Mouse (Mus musculus): ENCODE data around the gene Tmem132d.

Gene Tmem132d

DNA sequence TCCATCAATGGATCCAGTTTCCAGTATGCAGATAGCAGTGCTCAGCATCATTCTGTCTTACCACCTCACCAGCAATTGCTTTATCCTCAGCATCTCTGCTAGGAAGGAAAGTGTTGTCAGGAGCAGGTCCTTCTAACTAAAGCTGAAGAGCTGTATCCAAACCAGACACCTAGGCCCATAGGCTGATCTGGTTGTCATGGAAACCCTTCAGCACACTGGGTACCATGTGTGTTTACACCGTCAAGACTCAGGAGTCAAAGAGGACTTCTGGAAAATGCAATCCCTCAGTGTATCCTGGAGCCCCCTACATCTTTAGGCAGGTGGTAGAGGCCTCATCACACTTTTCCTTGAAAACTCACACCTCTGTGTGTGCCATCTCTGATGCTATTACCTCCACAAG, 513.7 kb downstream of the Tmem132d start:
- DNase-seq = no peak

- DNase-seq = no peak
These were observed 514.5 kb downstream of the Tmem132d start for GRCm38 (mm10) chr5:127918376-127918775.

- no peak for DNase-seq
These were observed 518.7 kb downstream of the Tmem132d start for GRCm38 (mm10) chr5:127914157-127914556.

- DNase-seq = no peak
These were observed 521.3 kb downstream of the Tmem132d start for GRCm38 (mm10) chr5:127911603-127912002.

DNA sequence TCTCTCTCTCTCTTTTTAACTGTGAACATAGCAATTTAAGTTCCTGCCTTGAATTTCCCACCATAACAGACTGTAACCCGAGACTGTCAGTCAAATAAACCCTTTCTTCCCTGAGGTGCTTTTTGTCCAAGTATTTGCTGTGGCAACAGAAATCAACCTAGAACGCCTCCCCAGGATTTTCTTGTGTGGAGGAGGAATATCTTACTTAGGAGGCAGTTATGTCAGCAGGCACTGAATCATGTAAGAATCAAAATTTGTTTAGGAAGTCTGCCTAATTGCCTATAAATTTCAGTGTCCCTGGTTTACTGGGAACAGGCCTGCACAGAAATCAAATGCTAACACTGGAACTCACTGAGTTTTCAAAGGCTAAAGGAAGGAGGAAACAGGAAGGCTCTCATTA, 522.5 kb downstream of the Tmem132d start:
- DNase-seq = no peak

GRCm38 (mm10) chr5:127895176-127895575, 537.7 kb downstream of the Tmem132d start:
- DNase-seq = no peak

DNA sequence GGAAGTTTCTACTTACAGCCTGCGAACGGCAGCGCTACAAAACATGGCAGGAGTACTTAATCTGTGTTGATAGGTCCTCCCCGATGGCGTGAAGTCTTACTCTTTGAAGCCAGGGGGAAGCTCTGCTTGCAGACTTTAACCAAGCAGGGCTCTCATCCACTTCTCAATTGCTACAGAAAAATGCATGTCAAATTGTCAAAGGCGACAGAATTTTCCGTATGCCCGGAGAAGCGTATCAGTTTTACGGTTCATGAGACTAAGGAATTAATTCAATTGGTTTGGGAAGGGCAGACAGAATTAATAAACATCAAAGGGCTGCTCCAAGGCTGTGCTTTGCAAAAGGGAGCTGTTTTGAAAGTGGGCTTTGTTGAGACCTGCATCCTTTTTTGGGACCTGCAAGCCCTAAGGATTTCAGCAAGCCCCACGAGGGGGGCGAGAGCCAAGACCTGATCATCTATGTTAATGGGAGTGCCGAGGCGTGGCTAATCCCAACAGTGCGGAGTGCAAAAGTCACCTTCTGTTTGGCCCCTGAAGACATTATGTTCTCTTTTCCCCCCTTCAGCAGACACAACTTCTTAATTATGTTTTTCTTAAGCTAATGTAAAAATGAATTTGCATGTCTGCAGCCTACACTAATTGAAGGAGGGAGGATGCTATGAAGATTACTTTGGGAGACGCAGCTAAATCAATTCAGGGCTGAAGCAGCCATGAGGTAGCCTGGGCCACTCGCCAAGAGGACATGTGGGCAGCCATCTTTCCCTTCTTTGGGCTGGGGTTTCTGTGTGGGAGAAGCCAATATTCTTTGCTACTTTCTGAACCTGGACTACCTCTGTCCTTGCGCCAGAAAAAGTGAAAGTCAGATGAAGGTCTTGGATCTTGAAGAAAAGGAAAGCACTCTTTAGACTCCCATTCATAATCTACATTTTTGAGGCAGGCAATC, 547.0 kb downstream of the Tmem132d start:
- DNase-seq = no peak

DNA sequence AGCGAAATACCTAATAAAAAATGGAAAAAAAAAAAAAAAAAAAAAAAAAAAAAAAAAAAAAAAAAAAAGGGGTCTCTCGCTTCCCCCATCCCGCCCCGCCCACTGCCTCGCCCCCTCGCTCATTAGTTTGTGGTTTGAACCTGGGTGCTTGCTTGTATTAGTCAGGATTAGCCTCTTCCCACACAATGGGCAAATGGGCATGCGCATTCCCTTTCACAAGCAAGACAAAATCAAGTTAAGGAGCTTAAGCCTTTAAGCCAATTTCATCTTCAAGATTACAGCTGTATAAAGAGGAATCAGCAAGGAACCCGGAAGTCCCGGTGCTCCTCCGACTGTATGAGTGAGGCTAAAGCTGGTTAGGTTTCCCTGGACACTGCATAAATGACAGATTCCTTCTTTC, 549.9 kb downstream of the Tmem132d start:
- DNase-seq = no peak

DNA sequence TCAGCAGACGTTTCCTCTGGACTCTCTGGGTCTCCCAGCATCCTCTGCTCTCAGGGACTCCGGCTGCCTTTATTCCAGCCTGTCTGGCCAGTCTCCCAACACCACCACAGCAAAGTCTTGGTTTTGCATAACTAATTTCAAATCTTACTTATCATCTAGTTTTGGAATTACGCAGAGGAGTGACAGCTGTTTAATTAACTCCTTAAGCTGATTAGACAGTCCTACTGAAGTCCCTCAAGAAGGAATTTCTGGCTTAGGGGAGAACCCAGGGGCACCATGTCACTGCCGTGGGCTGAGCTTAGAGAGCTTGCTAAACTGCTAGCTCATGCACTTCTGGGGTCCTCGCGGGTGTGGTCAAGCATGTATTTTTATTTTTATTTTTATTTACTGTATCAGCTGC, 558.4 kb downstream of the Tmem132d start:
- DNase-seq = no peak

DNA sequence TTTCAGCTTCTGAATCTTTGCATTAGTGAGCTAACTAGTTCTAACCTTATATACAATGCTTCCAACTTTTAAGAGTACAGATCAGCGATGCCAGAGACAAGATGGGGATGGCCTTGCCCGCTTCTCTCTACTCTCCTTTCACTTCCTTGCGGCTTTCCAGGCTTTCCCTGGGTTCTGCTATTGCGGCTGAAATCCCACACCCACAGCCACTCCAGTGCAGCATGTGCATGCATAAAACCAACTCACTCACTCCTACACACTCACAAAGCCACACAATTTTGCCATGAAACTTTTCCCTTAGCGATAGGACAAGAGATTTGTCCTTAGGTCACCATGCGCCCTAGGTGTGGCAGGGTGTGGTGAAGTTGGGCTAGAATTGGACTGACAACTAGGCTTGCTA, 567.7 kb downstream of the Tmem132d start:
- DNase-seq = no peak

- no peak for DNase-seq
These were observed 573.2 kb downstream of the Tmem132d start for GRCm38 (mm10) chr5:127859719-127860118.

- DNase-seq = peak; percentile 68
These were observed 580.6 kb downstream of the Tmem132d start for GRCm38 (mm10) chr5:127852305-127852704.

GRCm38 (mm10) chr5:127831791-127832190, 601.1 kb downstream of the Tmem132d start:
- no peak for DNase-seq

- DNase-seq = no peak
These were observed 602.0 kb downstream of the Tmem132d start for GRCm38 (mm10) chr5:127830831-127831230.

DNA sequence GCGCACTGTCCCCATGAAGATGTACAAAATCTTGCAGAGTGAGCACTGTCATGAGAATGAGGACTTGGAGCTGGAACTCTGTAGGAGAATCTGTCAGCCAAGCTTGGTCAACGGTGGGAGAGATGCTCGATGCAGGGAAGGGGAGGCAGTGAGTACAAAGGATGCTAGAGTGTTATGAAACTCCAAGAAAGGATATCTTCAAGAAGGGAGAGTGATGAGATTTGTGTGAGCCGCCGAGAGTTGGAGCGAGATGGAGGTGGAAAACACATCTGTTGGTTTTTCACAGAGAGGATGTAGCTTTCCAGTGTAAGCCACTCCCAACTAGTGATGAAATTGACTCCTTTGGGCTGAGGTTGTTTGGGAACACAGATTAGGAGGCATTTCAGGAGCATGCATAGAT, 604.1 kb downstream of the Tmem132d start:
- DNase-seq = no peak

GRCm38 (mm10) chr5:127821960-127822359, 610.9 kb downstream of the Tmem132d start:
- DNase-seq = peak; percentile 11

GRCm38 (mm10) chr5:127815292-127815691, 617.6 kb downstream of the Tmem132d start:
- DNase-seq = no peak

GRCm38 (mm10) chr5:127807419-127807818, 625.5 kb downstream of the Tmem132d start:
- DNase-seq = no peak

DNA sequence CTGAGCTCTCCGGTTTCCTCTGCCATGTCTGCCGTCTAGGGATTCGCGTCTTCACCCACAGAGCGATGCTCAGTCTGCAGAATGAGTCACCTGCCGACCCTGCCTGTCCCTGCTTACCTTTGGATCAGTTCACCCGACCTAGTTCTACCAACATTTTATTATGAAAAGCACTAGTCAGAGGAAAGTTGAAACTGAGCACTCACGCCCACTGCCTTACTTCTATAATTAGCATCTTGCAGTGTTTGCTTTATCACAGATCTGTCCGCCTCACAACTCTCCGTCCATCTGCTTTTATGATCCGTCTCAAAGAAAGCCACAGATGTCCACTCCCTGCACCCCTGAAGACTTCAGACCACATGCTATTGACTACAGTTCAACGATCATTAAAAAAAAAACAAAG, 626.0 kb downstream of the Tmem132d start:
- no peak for DNase-seq

DNA sequence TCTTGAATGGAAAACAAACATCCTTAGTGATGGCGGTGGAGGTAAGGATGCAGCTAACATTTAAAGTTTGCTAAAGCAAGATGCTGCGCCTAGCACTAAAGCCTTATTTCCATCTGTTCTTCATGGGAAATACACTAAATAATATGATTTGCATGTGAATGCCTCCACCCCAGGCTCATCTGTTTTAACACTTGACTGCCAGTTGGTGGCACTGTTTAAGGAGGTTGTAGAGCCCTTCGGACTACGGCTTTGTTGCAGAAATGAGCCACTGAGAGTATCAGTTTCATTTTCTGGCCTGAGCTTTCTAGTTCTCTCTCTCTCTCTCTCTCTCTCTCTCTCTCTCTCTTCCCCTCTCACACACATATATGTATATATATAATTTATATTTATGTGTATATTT, 632.0 kb downstream of the Tmem132d start:
- peak; percentile 5 for DNase-seq

GRCm38 (mm10) chr5:127781221-127781620, 651.7 kb downstream of the Tmem132d start:
- no peak for DNase-seq

GRCm38 (mm10) chr5:127775749-127776148, 657.1 kb downstream of the Tmem132d start:
- DNase-seq = no peak

DNA sequence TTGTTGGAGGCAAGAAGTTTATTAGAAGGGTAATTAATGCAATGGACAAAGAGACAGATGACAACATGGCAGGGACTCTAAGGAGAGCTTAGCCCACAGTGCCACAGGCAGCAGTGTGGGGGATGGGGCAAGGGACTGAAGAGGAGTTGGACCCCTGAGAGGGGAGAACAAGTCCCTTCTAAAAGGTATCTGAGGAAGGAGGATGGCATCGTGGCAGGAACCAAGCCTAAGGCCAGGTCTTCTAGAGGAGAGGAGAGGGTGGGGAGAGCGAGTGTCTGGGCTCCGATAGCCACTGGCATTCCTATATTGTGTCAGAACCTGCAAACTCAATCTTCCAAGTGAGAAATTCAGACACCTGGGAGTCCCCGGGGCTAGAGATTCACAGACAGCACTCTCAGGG, 674.3 kb downstream of the Tmem132d start:
- DNase-seq = no peak

GRCm38 (mm10) chr5:127756671-127757423, 676.0 kb downstream of the Tmem132d start:
- peak; percentile 2 for DNase-seq
